Mouse (Mus musculus): ENCODE data around the gene Otulinl. TPM values are rescaled to one million over a fixed set of nuclear protein-coding genes. Genes with fewer than 3 reads are reported as not detected.
A peak's percentile ranks its signal among the peaks of the same experiment; 100 is the strongest.
"Not testable (repeated sequence)": the region's sequence is repeated elsewhere in the genome, so short reads cannot be mapped to it uniquely, and the experiment has no call there.

Otulinl gene
- 56.7 and 73.7 TPM in 2 replicates for total RNA-seq (2014; fragmentation: Nextera tagmentation)
- 29.6 and 35.3 TPM in 2 replicates for total RNA-seq (2017)

DNA sequence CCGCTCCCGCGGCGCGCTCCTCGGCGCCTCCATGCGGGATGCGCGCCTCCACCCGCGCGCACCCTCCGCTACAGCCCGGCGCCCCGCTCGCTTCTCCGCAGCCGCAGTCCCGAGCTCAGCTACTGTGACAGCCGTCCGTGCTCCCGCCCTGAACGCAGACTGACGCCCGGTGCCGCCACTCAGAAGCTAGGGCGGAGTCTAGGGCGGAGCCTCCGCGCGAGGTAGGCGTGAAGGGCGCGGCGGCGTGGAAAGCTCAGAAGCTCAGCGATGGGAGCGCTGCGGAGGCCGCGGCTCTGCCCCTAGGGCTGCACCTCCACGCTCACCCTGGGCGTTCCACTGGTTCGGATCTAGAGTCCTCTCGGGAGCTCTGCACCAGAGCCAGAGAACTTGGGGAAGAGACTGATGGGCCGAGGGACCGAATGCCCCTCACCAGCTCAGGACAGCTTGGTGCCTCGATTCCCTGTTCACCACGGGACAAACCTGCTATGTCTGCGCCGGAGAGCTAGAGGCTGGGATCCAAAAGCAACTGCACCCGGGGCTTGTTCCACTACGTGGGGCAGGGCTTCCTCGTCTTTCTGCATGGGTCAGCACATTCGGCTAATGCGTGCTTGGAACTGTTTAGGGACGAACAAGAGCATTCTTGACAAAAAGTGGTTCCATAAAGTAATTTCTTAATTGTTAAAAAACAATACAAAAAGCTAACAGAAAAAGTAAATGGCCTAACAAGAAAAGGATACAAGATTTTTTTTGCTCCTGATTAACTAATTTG is at the start of gene Otulinl:
Gene Otulinl, minus strand, starts transcription at position 161 of the 769 bp plus-strand sequence.
- ATAC-seq (replicated peaks; ENCODE audit: poor library complexity, severe bottlenecking), result peak; percentile 97

DNA sequence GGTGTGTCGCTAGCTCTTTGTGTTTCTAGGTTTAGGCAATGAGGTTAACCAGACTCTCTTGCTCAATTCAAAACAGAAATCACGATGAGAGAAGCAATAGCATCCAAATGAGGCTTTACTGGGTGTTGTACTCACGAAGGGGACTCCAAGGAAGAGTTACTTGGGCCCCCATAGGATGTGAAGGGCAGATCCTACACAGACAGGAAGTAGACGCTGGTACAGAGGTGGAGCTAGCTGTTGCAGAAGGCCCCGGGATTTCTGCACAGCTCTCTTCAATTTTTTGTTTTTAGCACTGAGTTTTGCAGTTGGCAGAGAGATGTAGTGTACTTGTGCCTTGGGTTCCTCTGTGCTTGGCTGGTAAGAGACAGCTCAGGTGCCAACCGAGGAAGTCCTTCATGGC is 44.8 kb upstream of the Otulinl start:
- ATAC-seq (replicated peaks; ENCODE audit: poor library complexity, severe bottlenecking), result peak; percentile 59

DNA sequence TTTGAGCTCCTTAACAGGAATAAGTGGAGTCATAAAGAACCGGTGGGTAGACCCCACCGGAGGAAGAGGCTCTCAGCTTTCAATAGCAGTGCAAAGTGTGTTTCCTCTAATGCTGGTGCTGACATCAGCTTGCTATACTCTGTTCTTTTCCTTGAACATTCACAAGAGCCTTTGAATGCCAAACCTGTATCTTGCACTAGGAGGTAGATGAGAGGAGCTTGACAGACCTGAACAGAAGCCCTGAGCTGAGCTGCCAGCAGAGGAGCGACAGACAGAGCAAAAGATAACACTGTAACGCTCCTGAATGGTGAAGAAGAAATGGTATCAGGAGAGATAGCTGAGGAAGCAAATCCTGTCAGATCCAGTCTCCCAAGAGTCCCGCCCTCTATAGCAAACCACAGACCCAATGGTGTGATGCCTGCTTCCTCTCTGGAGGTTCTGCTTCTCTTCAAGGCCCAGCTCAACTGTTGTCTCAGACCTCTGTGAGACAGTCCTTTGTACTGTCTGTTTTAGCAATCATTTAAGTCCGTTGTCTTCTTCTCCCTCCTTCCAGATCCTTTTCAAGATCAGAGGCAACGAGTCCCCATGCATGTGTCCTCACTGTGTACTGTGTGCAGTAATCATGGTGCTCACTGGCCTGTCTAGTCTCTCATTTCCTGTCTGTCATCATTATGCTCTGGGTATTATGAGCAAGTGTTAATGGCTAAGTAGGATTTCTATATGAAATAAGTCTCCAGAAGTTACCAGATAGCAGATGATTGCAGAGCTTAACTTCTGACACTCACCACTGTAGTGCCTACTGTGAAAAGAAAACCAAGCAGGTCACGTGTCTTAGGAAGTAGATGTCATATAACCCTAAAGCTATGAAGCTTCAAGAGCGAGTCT is 43.7 kb upstream of the Otulinl start:
- peak; percentile 86 for ATAC-seq (replicated peaks; ENCODE audit: poor library complexity, severe bottlenecking)

DNA sequence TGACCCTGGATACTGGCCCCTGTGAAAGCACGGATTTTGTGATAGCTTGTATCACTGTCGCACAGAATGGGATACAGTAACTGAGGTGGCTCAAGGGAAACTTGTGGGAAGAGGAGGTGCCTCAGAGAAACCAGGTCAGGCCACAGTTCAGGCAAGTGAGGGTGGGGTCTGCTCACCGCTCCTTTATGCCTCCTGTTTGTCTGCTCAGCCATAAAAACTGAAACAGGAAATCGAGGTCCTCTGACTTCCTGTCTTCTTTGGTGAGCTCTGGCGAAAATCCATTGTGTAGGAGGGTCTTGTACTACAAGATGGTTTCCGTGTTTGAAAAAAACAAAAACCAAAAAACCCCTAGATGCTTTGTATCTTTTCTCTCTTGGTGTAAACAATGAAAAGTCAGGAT is 42.9 kb upstream of the Otulinl start:
- ATAC-seq (replicated peaks; ENCODE audit: poor library complexity, severe bottlenecking), result peak; percentile 24

DNA sequence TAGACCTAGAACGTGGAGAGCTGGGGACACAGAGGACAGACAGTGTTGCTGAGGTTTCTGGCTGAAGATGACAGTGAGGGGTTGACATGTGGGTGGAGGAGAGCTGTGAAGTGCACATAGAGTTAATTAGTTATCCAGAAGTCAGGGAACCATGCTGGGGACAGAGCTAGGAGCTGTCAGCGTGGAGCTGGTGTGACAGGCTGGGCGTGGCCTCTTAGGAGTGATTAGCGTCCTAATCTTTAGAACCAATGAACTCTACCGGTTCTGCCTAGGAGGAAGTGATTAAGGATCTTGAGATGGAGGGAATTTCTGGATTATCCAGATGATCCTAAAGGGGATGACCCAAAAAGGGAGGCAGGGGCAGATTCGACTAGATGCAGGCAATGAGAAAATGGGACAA is 42.4 kb upstream of the Otulinl start:
- no peak for ATAC-seq (replicated peaks; ENCODE audit: poor library complexity, severe bottlenecking)

DNA sequence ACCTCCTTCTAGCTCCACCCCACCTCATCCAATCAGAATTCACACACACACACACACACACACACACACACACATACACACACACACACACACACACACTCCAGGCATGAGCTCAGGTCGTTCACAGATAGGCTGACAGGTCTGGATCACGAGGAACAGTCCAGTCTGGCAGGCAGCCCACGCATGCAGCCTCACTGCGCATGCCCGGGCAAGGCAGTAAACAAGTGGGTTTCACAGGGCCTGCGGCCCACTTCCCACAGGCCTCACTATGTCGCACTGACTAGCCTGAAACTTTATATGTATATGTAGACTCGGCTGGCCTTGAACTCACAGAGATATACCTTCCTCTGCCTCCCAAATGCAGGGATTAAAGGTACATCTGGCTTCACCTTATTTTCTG is 38.9 kb upstream of the Otulinl start:
- not testable (repeated sequence) for ATAC-seq (replicated peaks; ENCODE audit: poor library complexity, severe bottlenecking)

DNA sequence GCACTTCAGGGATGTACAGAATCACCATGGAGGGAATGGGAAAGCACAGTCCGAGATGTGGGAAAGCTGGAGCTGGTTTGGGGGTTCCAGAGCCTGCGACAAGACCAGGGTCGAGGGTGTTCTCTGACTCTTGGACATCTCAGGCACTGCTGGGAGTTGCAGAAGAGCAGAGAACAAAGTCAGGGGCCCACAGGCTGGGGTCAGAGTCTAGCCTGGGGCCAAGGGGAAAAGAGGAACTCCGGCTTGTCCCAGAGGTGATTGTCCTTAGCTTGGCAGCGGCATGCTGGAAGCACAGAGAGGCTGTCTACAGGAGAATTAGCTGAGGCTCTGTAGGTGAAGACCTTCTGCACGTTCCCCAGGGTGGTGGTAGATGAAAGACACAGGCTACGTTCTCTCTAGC is 37.3 kb upstream of the Otulinl start:
- peak; percentile 41 for ATAC-seq (replicated peaks; ENCODE audit: poor library complexity, severe bottlenecking)

DNA sequence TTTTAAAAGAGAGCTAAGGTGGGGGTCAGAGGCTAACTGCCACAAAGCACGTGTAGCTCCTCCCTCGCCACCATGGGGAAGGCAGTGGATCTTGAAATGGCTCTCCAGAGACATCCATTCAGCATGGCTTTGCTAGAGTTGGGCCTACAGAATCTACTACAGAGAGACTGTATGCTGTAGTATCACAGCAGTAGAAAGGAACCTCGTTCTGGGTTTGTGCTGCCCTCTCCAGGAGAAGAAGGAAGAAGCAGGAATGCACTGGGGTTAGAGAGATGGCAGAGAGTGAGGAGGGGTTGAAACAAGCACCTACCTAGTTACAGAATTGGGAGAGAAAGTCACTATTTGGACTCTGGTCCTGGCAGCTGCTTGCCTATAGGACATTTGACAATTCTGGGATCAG is 34.0 kb upstream of the Otulinl start:
- ATAC-seq (replicated peaks; ENCODE audit: poor library complexity, severe bottlenecking), result peak; percentile 90

DNA sequence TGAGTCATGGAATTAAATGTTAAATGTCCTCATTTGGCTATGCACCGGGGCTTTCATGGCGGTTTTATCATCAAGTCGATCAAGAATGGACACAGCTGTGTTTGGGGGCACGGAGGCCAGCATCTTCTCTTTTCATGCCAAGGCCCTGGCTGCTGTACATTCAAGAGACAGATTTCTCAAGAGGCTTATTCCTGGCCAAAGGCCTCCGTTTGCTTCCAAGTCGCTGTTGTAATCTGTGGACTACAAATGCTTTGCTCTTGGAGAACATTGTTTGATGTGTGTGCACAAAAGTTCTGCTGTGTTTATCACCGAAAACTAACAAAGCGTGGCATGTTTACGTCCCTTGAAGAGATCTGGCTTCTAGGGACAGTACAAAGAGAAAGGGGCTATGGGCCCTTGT is 29.3 kb upstream of the Otulinl start:
- ATAC-seq (replicated peaks; ENCODE audit: poor library complexity, severe bottlenecking), result no peak

DNA sequence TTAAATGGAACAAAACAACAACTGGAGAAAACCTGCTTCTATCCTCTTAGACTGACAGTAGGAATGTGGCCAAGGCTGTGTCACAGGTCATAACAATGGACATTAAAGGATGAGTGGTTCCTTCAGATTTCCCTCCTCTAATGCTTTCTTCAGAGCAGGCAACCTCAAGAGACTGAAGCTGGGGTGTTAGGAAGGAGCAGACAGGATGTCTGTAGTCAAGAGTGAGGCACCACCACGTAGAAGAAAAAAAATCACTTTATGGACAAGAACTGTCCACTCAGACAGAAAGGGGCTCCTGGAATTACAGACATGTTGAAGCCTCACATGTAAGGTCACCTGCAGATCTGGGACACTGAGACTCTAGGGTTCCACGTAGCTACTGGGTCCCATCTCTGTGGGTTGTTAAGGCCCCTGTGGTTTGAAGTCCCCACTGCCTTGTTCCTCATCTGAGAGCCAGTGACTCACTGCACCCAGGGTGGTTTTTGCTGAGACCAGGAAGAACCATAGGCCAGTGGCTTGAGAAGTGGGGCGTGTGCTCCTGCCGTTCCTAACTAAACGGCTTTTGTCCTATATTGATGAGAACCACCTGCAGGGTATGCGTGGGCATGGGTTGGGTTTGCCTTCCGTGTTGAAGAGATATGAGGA is 27.7 kb upstream of the Otulinl start:
- peak; percentile 90 for ATAC-seq (replicated peaks; ENCODE audit: poor library complexity, severe bottlenecking)

DNA sequence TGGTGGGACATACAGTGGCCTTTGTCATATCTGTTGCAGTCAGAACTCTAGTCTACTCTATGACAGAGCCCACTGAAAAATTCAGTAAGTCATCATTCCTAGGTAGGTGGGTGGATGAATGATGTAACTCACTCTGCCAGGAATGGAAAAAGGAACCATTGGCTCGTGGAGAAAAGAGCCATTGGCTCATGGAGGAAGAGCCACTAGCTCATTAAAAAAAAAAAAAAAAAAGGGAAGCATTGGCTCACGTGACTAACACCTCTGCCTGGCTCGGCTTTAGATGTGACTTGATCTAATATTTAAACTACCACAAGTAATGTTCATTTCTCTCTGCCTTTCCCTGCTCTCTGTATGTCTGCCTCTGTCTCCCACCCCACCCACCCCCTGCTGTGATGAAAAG is 27.1 kb upstream of the Otulinl start:
- ATAC-seq (replicated peaks; ENCODE audit: poor library complexity, severe bottlenecking), result peak; percentile 43

DNA sequence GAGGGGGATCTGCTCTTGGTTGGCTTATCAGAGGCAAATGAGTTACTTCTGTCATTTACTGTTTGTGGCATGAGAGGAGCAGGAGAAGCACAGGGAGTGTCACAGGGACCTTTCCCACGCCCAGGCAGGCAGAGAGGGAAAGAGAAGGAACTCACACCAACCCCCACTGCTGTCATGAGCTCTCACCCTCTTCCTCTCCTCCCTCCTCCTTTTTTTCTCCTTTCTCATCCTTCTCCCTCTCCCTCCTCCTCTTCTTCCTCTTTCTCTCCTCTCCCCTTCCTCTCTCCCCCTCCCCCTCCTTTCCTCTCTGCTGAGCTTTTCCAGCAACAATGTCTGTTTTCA is 21.6 kb upstream of the Otulinl start:
- ATAC-seq (replicated peaks; ENCODE audit: poor library complexity, severe bottlenecking), result peak; percentile 52

DNA sequence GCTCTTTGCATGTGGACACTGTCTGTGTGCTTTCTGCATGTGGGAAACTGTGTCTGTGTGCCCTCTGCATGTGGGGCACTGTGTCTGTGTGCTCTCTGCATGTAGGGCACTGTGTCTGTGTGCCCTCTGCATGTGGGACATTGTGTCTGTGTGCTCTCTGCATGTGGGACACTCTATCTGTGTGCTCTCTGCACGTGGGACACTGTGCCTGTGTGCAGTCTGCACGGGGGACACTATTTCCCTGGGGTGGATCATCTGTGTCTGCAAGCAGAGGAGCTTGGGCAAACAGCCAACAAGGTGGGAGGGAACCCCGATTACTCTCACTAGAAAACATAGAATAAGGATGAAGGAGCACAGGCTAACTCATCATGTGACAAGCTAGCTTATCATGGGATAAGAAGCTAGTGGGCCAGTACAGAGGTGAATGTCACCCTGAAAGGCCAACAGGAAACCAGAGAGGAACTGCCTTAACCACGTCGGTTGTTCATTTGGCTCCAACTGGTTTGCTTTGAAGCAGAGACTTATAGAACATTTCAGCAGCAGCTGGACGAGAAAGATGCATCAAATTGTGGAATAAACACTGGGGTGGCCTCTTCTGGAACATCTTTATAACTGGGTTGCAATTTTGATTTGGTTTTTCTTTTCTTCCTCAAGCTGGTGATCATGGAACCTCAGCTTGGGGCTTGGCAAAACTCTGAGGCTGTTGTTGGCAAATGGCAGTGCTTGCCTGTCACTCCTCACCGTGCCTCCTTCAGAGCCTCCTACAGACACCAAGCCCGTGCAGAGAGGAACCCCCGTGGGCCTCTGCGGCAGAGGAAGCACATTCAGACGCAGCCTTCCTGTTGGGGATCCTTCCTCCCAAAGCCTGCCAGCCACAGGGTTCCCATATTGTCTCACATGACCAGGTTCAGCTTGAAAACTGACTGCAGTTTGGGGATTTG is 20.9 kb upstream of the Otulinl start:
- peak; percentile 82 for ATAC-seq (replicated peaks; ENCODE audit: poor library complexity, severe bottlenecking)

DNA sequence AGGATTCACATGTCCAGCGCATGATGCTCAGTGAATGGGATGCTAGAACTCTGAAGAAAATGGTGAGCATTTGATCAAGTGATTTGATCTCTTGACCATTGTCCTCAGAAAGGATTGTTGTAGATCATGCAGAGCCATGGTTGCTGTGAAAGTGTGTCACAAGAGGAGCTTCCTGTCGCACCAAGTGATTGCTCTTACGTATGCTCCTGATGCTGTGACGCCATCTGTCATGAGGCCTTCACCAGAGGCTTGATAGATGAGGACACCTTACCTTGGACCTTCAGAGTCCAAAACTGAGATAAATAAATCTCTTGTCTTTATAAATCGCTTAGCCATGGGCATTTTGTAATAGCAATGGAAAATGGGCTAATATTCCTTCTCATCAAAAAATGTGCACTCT is 16.3 kb upstream of the Otulinl start:
- ATAC-seq (replicated peaks; ENCODE audit: poor library complexity, severe bottlenecking), result peak; percentile 58

DNA sequence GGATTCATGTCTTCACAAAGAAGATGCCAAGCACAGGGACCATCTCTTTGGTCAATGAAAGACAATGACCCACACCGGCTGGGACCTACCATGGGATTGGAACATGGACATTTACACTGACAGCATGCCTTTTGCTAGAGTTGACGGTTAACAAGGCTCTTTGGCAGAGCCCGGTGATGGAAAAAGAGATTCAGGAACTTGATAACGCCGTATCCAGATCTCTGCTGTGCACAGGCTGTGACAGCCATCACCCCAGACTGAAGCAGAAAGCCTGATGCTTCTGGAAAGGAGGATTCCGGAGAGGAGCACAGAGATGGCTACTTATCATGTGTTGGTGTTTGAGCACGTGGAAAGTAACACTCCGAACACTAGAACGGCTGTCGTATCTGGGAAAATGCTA is 11.9 kb upstream of the Otulinl start:
- 0 out of 2 replicates have a peak, but pooled peaks have one; percentile 25 for ATAC-seq (replicated peaks; ENCODE audit: poor library complexity, severe bottlenecking)

DNA sequence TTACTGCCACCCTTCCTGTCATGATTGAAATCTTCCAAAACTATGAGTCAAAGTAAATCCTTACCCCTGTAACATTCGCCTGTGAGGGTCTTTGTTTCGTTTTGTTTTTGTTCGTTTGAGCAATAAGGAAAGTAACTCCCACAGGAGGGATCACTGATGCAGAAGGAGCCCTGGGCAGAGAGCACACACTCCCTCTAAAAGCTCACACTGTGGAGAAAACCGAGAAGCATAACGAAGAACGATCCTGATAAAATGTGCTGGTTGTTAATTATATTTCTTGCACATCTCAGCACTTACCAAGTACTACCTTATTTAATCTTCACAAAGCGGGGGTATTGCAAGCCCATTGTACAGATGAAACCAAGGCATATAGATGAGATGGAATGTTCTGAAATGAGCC is 10.8 kb upstream of the Otulinl start:
- no peak for ATAC-seq (replicated peaks; ENCODE audit: poor library complexity, severe bottlenecking)

DNA sequence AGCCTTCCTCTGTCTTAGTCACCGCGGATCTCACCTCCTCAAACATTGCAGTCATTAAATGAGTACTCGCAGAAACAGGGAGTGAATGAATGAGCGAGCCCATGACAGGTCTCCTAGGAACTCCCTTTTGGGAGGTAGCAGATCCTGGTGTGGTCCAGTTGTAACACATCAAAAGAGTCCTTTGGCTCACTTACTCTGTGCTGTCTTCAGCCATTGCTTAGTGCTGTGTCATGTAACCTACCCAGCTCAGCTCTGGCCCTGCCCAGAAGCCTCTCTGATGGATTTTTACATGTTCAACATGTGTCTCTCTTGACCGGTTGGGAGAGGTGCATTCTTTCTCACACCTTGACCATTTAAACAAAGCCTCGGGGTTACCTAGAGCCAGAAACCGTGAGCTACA is 9.8 kb upstream of the Otulinl start:
- ATAC-seq (replicated peaks; ENCODE audit: poor library complexity, severe bottlenecking), result no peak

DNA sequence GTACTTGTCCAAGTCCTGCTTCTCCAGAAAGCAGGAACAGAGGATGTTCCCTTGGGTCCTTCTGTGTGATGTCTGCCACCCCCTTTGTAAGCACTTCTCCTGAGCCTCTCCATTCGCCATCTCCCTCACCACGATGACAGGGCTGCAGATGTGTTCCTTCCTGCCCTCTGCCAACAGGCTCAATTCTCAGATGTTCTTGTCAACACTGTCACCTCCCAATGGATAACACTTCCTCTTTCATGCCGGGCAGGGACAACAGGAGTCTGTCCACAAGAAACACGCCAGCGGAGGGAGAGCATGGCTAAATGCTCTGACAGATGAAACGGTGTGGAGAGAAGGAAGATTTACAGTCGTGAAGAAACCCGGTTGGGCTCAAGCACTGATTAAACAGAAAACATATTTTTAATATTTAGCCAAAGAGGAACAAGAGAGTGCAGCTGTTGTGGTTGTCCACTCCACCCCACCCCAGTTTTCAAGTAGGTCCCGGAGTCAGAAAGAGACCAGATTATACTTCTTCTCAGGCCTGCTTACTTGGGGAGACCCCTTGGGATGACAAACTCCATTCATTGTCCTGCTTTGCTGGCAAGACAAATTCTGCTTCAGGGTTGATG is 6.8 kb upstream of the Otulinl start:
- peak; percentile 95 for ATAC-seq (replicated peaks; ENCODE audit: poor library complexity, severe bottlenecking)

DNA sequence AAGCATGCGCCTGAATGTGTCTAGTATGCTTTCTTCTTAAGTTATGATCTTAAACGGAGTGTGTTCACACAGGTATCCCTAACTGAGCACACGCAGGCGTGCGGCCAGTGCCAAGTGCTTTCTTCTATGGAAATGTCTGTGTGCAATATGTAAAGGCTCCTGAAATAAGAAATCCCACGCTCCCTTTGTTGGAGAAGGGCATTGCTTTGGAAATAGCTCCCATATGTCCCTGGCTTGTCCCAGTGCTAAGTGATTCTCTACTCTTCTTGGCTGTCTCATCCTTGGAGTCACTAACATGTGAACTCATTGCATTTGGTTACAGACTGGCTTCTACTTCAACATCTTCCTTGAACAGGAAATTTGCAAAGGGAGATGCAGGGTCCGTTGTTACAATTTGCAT is 3.4 kb upstream of the Otulinl start:
- no peak for ATAC-seq (replicated peaks; ENCODE audit: poor library complexity, severe bottlenecking)

DNA sequence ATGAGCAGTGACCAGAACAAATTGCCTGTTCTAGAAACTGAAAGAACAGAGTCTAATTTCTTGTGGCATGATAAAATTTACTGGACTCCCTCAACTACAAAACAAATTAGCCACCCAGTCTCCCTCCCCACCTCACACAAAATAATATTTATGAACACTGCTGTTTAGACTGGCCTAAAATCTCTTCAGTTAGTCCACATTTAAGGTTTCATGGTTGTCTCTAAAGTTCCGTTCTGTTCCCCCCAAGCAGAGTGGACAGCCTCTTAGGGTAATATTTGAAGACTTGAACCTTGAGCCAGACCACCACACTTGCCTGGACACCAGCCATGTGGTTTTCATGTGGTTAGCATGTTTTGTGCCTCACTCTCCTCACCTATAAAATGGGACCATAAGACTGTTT is 1.8 kb upstream of the Otulinl start:
- ATAC-seq (replicated peaks; ENCODE audit: poor library complexity, severe bottlenecking), result no peak

Data from granulocyte monocyte progenitor cell, adult 5-6 weeks (primary cell).